Mouse (Mus musculus) G1E (cell line): ENCODE results near the gene Chml.

ENCODE experiments used
- CTCF ChIP-seq: IDR thresholded peaks from 2 replicates; pipeline ENCODE4 v1.5.1; 2012; ENCODE audit warnings: low read depth, low read length, inconsistent platforms, mixed read lengths
- POLR2AphosphoS5 ChIP-seq: IDR thresholded peaks from 2 replicates; pipeline ENCODE4 v1.6.1; 2012; ENCODE audit warnings: low read depth, low read length, inconsistent platforms; ENCODE audit not compliant: insufficient replicate concordance

DNA sequence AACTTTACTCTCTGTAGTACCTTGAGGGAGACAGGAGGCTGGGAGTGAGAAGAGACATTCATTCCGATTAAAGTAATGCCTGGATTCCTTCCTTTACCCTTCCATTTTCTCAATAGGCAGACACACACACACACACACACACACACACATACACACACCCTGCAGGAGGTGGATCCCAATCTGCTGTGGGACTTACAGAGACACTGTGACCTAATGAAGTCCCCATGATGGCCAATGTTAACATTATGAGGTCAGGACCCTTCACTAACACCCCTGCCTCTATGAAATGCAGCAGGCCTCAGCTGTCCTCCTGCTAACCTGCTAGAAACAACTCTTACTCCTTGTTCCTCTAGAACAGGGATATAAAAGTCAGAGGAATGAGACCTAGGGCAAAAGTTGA lies 5.6 kb upstream of the Chml start, which contains the start of gene Wdr64:
- TF ChIP-seq CTCF: no peak
- no peak for TF ChIP-seq POLR2AphosphoS5
